Mouse (Mus musculus) A20 (cell line): ENCODE results near the gene Man1c1.

Experiments
- DNase-seq: peaks from one replicate; pipeline ENCODE4 v3.0.0-alpha.2; 2011; ENCODE audit warnings: low read depth, low spot score

Gene Man1c1

DNA sequence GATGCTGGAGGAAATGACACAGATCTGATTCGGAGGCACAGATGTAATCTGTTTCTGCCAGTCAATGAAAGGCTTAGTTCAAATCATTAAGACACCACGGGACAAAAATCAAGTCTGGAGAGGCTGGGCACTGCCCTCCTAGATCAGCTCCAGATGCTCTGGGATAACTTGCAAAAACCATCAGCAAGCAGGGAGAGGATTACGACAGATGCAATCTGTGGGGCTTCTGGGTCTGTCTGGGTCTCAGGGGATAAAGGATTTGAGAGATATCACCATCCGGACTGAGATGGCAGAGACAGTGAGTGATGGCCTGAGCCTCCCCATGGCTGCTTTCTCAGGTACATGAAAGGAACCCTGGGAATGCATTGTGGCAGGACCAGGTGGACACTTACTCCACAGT lies 99.6 kb downstream of the Man1c1 start:
- no peak for DNase-seq

DNA sequence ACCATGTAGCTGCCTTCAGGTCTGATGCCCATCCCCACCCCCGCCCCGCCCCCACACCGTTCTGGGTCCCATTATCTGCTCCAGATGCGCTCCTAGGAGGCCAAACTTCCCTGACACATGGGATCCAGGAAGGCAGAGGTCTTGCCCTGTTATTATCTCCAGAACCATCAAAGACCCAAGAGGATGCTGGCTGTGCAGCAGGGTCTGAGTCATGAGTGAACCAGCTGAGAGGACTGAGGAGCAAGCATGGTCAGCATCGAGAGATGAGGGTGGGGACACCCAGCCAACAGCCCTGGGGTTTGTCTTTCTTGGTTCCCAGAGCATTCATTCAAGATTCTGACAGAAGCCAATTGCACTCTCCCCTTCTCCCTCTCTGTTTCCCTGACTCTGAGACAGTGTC lies 100.5 kb downstream of the Man1c1 start:
- DNase-seq, result no peak

DNA sequence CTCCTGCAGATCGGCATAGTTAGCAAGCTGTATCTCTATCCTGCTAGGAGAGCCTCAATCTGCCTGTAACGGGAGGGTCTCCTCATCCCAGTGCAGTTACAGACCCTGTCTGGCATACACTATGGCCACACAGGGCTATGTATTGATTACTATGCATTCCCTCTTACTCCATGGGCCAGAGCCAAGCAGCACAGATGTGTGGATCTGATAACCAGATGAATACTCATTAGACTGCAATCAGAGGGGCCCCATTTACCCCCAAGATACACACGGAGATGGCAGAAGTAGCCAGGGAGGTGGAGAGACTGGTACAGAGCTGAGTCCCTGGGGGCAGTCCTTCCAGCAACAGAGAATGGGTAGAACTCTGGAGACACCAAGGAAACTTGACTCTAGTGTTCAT lies 101.5 kb downstream of the Man1c1 start:
- no peak for DNase-seq

DNA sequence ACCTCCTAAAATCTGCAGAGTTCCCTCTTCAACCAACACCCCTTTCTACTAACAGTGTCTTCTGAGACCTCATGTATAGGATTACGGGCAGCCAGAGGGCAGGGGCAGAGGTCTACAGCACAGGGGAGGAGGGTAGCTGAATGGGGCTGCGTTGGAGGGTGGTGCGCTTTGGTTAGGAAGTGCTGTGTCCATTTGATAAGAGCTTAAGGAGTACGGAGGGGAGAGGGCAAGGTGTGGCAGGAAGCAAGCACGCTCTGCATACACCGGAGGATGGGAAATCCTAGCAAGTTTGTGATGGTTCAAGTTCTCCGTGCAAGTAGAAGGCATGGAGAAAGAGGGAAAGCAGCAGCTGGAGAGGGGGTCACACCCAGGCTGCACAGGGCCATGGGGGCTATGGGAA lies 102.1 kb downstream of the Man1c1 start:
- DNase-seq, result no peak

DNA sequence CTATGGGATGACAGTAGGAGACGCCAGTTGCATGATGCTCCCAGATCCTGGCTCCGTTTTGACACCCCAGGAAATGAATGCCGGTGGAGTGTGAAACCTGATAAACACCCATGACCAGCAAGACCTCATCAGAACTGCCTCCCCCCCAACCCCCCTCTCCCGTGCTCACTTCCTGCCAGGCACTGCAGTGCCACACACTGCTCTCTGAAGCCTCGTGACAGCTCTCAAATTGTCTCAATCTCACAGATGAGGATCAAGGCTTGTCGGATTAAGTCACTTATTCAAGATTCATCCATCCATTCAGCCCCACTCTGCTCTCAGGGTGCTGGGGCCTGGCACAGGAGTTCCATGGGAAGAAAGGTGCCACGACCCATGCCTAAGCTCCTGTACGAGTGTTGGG lies 102.7 kb downstream of the Man1c1 start:
- DNase-seq, result no peak

DNA sequence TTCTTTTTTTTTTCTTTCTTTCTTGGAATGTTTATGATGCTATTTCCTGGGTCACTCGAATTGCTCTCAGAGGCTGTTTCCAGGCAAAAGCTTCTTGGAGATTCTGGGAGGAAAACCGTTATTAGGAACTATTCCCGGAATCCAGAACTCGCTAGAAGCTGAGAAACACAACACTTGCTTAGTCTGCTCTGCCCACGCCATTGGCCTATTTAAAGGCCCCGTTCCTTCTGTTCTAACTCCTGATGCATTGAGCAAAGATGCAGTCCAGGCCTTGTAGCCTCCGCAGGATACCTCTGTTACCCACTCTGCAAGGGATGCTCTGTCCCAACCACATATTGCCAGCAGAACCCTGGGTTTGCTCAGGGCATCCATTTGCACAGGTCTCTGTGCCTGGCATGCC lies 103.3 kb downstream of the Man1c1 start:
- DNase-seq, result no peak

DNA sequence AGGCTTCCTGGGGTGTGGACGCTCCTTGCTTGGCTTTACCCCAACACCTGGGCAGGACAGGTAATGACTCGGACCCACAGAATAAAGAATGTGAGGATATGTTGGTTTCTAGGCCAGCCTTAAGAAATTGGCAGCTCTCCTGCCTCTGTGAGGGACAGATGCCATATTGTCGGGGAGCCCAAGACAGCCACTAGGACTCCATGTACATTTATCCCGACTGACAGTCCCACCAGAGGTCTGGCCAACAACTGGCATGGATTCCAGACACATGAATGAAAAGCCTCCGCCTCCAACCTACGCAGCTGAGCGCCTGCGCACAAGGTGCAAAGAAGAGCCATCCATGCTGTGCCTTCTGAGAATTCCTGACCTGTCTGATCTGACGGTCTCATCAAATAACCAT lies 104.0 kb downstream of the Man1c1 start:
- DNase-seq, result no peak

DNA sequence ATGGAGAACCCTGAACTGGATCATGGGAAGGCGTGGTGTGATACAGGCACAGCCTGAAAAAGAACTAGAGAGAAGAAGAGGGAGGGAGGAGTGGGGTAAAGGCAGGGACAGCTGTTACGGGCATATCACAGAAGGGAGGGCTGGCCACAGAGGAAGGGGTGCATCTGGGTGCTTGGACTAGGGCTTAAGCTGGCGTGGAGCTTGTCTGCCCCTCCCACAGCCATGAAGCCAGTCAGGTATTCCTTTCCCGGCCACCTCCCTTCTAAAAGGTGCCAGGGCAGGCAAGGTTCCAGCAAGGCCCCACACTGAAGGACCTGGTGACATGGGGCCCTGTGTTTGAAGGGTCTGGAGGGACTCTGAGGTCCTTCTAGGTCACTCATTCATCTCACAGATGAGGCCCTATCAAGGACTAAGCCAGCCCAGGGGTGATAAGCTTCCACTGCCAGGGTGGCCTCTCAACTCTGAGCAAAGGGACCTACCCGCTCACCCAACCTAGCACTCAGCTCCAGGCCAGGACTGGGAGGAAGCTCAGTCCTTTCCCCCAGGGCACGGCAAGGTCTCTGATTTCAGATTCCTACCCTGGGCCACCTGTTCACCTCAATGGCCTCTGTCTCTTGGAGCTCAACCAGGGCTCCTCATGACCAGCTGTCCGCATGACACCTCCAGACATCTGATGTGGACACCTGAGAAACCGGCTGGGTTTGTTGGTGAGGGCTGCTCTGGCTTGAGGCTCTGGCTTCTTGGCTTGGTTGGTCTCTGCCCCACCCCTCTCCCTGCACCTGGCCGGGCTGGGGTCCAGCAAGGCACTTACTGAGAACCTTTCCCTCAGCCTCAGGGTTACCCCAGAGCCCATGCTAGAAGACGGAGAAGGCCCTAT lies 107.0 kb downstream of the Man1c1 start:
- DNase-seq, result no peak

DNA sequence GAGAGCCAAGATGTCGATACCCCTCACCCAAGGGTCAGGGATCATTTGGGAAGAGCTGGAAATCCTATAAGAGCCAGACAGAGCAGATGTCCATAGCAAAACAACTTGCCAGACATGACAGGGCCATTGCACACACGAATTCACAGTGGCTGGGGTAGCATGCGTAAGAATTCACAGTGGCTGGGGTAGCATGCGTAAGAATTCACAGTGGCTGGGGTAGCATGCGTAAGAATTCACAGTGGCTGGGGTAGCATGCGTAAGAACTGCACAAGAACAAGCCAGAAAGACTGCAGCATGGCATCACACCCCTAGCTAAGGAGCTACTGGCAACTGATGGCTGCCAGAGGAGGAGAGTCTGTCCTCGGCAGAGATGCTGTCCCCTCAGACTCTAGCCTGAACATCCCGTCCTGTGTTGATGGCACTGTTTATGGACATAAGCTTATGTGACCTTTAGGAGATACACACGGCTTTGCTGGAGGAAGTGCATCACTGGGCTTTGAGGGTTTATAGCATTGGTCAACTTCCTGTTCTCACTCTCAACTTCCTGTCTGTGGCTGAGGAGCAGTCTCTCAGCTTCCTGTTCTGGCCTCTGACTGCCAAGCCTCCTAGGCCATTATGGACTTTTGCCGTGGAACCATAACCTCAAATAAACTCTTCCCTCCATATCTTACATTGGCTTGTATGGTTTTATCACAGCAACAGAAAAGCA lies 109.2 kb downstream of the Man1c1 start:
- peak; percentile 55 for DNase-seq

DNA sequence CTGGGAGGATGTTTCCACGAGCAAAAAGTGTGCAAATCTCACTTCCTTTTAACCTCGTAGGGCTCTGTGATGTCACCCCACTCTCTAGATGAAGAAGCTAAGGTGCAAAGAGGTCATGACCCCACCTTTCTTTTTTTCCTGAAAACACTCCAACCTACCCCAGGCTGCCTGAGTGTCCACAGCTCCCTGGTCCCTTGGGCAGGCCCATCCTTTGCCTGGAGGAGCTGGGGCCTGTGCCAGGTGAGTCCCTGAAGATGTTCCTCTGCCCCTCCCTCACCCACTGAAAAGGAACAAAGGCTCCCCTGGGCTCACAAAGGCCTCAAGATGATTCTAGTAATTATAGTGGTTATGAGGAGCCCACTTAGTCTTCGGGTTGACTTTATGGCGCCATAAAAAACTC lies 111.6 kb downstream of the Man1c1 start:
- DNase-seq, result no peak

DNA sequence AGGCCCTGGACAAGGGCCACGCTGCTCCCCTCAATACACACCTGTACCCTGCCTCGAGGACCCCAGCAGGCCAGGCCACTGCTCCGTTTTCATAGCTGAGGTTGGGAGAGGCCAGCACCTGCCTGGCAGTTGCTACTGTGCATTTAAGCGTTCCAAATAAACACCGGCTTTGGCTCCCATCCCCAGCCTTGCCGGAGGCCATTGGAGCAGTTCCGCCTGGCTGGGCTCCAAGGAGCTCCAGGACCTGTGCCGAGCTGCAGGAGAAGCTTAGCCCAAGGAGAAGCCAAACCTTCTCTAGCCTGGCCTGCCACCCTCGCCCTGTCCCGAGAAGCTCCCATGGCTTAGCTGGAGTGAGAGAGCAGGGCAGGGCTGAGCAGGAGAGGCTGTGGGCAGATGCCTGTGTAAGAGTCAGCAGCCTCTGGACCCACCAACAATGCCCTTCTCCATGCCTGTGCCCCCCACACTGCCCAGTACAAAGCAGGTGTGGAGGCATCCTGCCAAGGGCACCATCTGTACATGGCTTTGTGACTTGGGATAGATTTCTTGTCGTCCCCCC lies 112.5 kb downstream of the Man1c1 start:
- DNase-seq, result no peak

DNA sequence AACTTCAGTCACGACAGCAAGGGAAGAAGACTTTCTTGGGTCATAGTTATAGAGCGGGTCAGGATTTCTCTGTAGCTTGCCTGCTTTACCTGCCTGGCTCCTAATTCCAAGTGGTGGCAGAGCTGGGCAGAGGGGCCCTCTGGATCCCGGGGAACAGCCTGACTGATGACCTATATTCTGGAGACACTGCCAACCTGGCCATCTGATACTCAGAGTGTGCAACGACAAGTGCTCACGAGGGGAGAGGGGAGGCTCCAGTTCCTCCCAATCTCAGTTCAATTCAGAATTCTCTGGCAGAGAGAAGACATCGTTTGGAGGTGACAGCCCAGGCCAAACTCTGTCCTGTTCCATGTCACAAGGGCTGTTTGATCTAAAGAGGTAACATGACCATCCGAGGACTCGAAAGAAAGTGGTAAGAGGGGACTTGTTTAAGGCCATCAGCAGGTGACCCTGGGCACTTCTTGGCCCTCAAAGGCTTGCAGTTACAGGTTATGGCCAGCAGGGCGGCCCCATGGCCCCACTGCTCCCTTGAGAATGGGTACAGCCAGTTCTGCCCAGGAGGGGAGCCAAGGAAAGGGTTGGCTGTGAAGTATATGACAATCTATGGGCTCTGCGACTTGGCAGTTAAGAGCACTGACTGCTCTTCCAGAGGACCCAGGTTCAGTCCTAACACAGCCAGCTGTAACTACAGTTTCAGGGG lies 113.7 kb downstream of the Man1c1 start:
- peak; percentile 45 for DNase-seq

DNA sequence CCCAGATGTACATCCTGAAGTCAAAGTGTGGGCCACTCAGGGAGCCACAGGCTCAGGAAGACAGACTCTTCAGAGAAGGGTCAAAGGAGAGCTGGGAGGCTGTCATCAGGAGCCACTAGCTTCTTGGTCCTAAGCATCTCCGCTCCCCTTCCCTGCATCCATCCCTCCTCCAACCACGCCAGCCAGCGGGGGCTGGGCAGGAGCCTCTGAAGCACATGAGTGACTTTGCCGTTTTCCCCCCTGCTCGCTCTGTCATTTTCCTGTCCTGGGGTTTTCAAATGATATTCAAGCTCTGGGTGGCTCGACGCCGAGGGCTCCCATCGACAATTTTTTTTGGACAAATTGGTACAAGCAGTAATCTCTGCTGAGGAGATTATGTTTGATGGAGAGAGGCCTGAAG lies 114.3 kb downstream of the Man1c1 start:
- no peak for DNase-seq

DNA sequence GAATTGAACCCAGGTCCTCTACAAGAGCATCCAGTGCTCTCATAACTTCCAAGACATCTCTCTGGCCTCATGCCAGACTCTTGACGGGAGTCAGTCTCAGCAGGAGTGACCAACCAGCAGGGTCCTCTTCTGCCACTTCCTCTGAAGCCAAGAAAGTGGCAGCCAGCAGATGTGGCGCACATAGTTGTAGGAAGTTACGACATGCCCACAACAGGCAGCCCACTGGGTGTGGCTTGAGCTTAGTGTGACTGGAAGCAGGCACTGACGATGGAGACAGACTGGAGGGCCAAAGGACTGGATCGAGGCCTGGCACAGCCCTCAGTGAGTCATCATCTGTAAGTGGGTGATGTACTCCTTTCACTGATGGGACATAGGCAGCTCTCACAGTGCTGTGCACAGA lies 115.1 kb downstream of the Man1c1 start:
- DNase-seq, result no peak

DNA sequence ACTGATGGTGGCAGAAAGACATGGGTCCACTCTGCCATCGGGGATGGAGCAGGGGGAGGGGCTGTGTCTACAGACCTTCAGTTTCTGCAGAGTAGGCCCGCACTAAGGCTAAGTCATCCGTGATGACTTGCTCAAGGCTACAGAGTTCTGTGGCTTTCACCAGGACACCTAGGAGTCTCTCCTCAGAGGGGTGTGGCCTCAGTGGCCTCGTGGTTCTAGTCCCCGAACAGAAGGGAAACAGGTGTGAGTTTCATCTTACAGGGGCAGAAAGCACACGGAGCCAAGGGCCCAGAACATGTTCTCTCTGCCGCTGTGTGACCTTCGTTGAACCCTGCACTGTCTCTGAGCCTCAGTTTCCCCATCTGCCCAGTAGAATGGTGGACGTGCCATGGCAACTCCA lies 115.8 kb downstream of the Man1c1 start:
- DNase-seq, result peak; percentile 68

DNA sequence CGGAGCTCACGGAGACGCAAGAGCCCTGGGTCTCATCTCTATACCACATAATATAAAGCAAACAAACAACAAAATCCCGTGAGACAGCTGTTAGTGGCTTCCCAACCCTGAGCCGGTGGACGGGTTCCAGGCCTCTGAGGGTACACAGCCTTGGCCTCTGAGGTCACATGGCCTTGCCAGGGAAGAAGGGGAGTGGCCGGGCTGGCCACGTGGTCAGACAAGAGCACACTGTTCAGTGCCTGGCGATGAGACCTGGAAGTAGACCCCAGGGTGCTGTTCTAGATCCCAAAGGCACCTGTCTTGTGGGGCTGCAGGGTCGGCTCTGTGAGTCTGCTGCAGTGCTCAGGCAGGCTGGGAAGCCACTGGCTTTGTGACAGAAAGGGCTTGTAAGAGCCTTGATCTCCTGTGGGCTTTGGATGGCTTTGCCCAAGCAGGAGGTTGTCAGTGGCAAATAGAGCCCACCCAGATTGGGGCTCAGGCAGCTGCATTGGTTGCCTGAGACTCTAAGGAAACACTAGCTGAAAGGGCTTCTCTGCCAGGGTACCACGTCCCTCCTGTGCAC lies 116.4 kb downstream of the Man1c1 start:
- DNase-seq, result no peak

DNA sequence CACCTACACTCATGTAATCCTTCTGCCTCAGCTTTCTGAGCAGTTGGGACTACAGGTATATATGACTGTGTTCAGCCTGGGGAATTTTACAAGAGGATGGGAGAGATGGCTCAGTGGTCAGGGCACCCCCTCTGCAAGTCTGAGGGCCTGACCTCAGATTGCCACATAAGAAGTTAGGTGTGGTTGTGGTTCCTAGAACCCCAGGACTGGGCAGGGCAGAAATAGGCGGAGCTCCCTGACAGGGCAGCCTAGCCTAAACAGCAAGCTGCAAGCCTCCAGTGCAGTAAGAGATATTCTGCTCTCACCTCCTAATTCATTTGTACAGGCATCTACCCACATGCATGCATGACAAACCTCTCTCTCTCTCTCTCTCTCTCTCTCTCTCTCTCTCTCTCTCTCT lies 117.5 kb downstream of the Man1c1 start:
- no peak for DNase-seq

DNA sequence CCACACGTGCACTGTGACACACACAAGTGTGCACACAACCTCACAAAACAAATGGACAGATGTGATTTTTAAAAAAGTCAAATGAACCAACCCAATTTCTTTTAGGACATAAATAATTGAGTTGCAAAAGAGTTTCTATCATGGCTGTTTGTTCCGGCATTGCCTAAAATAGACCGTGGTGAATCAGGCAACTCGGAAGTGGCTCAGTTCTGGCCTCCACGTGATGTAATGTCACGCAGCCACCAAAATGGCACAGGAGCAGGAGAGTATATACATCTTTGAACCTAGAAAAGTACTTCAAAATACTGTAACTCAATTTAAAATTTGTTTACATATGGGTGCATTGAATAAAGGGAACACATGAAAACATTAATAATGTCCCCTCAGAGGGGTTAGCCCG lies 118.0 kb downstream of the Man1c1 start:
- no peak for DNase-seq

DNA sequence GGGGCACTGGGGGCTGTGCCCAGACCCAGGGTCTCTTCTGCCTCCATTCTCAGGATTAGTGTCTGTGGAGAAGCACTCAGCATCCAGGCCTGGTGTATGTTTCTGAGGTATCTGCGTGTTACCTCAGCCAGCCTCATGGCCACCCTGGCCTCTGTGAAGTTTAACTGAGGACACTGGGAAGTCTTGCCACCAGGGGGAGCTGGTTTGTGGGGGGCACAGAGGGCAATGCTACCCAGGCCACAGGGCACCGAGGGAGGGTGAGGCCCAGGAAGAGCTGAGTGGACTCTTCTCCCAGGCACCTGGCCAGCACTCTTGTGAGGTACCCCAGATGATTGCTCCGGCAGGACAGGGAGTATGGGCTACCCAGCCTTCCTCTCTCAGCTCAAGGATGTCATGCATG lies 120.6 kb downstream of the Man1c1 start:
- DNase-seq, result no peak

DNA sequence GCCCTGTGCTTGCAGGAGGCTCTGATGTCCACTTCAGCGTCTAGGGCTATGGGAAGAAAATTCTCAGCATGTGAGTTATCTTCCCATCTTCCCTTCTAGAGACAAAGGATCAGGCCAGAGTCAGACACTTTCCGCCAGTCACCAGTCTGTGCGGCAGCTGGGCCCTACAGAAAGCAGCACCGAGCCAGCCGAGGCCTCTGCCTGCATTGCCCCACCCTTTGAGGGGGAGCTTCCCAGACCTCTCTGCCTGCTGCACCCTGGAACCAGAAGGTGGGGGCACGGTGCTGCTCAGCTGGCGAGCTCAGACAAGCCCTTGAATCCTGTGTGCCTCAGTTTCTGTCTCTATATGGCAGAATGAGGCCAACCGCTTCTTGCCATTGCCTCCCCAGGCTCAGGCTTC lies 122.7 kb downstream of the Man1c1 start:
- DNase-seq, result no peak

DNA sequence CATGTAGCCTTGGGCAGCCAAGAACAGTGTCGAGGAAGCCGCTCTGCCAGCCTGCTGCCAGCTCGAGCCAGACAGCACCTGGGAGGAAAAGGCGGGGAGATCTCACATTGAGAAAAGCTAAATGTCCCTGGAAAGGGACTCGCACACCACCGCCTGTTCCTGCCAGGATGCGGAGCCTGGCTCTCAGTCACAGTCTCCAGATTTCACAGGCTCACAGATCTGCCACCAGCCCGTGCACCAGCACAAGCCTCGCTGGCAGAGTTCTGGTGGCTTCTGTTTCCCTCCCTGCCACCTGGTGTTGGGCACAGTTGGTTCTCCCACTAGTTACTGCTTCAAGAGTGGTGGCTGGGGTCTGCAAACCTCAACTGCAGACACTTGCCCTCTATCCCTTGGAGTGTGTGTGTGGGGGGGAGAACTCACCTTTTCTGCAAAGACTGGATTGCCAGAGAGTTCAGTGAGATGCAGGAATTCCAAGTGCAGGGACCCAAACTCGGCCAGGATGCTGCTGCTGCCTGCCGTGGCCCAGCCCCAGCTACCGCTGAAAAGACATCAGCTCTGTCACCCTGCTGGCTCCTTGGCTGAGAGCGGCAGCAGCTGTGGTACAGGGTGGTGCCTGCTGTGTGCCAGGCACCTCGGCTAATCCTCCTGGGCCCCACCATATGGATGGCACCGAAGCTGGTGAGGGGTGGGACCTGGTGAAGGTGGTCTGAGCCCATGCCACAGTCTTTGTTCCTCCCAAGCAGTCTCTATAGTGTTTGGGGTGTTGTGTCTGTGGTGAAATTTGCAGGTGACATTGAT lies 123.5 kb downstream of the Man1c1 start:
- no peak for DNase-seq
